Mouse (Mus musculus) cerebellum, adult 8-10 months (tissue): ENCODE measurements around the gene Smyd4.
A peak's percentile ranks its signal among the peaks of the same experiment; 100 is the strongest.

Source experiments
- DNase-seq: peaks from one replicate; pipeline ENCODE4 v3.0.0; 2022

The Smyd4 gene

DNA sequence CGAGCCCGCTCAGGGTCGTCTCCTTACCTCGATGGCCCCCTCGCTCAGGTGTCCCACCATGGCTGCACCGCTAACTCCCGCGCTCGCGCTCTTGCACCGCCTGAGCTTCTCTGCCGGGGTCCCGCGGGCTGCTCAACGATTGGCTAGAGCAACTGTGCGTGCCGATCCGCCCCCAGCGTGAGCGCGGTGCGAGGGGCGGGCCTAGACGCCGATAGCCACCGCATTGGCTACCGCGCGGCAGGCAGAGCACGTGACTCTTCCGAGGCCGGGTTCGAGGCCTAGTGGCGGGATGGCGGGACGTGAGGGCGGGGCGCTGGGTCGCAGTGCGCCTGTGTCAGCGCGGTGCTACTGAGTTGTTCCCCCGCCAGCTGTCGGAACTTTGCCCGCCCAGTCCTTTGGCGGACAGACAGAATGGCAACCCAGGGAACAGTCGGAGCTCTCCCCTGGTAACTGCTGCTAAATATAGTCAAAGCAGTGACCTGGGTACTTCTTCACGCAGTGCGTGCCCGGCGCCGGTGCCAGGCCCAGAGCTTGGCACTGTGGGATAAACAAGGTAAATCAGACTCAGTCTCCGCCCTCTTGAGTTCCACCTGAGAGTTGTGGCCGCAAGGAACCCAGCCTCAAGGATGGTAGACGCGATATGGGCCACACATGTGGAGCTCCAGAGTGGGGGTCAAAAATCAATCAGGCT lies at the start of gene Smyd4, which contains the start of gene Rpa1:
TSS of gene Smyd4 (plus strand) at position 235 of the 691 bp plus-strand sequence.
TSS of gene Rpa1 (minus strand) at position 126 of the 691 bp plus-strand sequence.
- peak; percentile 94 for DNase-seq

DNA sequence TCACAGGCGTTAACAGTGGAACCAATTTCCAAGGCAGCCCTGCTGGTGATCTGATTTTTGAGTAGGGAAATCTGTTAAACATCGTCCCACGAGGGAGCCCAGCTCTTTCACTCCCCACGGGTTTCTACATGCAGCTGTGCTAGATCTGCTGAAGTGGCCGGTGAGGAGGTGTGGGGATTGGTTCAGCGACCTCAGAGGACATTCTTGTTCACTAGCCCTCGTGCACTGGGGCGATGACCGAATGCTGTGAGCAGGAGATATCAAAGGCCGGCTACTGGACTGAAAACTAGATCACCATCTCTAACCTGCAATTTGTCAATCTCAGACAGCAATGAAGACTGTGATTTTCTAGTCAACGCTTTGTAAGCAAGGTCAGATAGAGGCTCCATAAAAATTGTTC lies 49.7 kb upstream of the Smyd4 start:
- no peak for DNase-seq

GRCm38 (mm10) chr11:75299786-75300185 lies 48.4 kb upstream of the Smyd4 start:
- no peak for DNase-seq

- DNase-seq, result no peak
Measured at GRCm38 (mm10) chr11:75300954-75301353, 47.3 kb upstream of the Smyd4 start.

DNA sequence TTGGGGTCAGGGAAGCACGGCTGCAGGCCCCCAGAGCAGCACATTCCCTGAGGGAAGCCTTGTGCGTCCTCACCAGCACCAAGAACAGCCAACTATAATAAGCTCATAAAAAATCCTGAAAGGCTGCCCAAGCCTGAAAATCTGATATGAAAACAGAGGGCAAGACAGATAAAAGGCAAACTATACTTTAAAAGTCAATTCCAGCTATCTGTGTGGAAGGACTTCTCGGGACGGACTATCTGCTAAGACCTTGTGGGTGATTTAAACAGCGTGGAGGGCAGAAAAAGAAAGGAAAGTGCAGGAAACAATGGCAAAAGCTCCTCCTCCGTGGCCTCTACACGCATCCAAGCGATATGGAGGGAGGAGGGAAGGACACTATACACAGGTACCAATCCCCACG lies 43.4 kb upstream of the Smyd4 start:
- no peak for DNase-seq

DNA sequence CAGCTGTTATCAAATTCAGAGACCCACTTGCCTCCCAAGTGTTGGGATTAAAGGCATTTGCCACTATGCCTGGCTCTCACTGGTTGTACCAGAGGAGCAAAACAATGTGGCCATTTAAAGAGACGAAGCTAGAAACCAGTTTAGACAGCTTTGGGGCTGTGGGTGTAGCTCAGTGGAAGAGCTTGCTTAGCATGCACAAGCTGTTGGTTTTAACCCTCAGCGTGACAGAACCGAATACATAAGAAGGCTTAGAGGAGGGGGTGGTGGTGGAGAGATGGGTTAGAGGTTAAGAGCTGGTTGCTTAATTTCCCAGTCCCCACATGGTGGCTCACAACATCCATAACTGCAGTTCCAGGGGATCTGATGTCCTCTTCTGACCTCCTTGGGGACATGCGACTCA lies 39.6 kb upstream of the Smyd4 start:
- no peak for DNase-seq

- DNase-seq, result no peak
Measured at GRCm38 (mm10) chr11:75310813-75311212, 37.4 kb upstream of the Smyd4 start.

DNA sequence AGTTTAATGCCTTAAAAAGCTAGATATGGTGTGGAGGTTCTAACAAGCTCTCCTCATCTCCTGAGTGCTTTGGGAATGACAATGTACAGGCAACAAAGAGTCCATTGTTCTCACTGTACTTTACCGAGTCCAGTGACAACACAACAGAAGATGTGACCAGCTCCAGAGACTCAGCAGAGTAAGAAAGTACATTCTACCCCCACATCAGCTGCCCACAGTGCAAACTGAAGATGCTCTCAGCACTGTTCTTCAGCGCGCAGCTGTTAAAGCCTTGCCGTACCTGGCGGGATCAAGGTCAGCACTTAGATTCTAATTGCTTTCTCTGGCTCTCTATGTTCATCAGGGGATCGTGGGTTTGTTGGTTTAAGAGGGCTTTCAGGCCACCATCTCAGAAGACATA lies 36.5 kb upstream of the Smyd4 start:
- DNase-seq, result no peak

- DNase-seq, result no peak
Measured at GRCm38 (mm10) chr11:75313834-75314233, 34.4 kb upstream of the Smyd4 start.

DNA sequence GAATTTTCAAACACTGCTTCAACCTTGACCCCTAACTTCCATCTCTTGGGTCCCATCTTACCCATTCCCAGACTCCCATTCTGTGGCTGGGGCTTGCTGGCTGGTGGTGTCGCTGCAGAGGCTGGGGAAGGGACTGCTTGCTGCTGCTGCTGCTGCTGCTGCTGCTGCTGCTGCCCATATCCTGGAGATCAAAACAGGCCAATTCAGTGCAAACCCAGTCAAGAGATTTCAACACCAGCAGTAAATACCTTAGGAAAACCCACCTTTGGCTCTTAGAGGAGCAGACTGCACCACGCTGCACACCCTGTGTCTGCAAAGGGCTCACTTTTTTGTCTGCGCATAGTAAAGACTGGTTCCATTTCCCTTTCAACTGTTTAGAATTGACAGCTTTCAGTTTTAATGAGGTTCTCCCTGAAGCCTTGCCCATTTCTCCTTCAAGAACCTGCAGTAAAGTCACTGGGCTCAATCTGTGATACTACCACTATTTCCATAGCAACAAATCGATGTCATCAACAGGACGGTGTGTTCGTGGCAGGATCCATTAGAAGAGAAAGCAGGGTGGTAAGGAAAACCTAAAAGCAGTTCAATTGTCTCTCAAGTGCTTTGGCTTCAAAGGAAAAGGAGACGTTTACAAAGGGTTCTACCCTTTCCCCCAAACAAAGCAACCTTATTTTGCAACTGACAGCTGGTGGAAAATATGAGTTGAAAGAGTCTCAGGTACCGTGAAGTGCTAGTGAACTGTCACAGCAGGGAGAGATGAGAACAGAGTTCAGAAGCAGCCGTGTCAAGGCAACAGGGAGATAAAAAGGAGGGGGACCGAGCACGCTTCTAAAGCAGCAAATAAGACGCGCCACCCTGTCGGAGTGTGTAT lies 29.6 kb upstream of the Smyd4 start:
- no peak for DNase-seq

DNA sequence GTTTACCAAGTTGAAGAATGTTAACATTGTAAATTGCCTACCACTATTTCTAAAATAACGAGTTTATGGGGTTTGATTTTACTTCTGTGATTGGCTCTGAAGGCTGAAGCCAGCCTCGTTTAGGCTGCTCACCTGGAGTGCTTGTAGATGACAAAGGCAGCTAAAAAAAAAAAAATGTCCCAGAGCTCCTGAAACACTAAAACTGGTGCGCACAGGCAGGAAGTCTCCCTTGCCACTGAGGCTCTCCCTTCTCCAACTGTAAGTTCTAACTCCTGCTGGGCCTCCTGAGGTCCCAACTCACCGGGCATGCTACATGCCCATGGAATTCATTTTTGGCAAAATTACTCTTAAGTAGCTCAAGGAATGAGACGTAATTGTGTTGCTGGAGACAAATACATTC lies 29.0 kb upstream of the Smyd4 start:
- DNase-seq, result no peak

DNA sequence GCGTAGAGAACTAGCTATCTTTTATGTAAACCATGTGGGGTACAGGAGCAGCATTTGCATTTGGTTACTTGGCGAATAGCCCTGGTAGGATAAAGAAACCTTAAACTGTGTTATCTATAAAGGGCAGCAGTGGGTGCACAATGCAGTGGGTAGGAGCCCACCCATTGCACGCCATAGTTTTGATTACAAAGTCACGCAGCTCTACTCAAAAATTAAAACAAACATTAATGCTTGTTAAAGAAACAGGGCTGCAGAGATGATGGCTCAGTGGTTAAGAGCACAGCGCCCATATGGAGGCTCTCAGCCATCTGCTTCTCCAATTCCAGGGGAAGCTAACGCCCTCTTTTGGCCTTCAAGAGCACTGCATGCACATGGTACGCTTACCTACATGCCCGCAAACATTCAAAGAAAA lies 24.9 kb upstream of the Smyd4 start:
- DNase-seq, result no peak

GRCm38 (mm10) chr11:75324433-75324832 lies 23.8 kb upstream of the Smyd4 start:
- DNase-seq, result no peak

GRCm38 (mm10) chr11:75325116-75325968 lies 22.9 kb upstream of the Smyd4 start:
- no peak for DNase-seq

DNA sequence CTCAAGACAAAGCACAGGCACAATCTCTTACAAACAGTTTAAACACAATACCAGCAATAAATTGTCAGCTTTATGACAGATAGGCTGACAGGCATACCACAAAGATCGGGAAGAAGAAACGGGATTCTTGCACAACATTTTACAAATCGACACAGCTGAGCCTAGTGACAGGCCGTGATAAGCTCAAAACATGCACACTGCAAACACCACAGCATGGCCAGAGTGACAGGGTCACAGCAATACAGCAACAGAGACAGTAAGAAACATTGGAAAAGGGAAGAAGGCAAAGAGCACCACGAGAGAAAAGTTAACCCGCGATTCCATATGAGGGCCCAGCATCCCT lies 22.3 kb upstream of the Smyd4 start:
- DNase-seq, result no peak

DNA sequence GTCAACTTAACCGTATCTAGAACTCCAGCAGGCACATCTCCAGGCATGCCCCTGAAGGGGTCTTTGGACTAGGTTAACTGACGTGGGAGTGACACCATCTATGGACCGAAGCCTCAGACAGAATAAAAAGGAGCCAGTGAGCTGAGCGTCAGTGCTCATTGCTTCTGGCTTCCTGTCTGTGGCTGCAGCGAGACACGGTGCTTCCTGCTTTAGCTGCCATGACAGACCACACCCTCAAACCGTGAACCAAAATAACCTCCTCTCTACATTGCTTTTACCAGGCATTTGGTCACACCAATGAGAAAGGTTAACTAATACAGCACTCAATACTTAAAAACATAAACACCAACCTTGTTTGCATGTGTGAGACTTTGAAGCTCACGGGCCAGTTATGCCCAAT lies 11.6 kb upstream of the Smyd4 start:
- DNase-seq, result no peak

GRCm38 (mm10) chr11:75337246-75337645 lies 11.0 kb upstream of the Smyd4 start:
- no peak for DNase-seq

DNA sequence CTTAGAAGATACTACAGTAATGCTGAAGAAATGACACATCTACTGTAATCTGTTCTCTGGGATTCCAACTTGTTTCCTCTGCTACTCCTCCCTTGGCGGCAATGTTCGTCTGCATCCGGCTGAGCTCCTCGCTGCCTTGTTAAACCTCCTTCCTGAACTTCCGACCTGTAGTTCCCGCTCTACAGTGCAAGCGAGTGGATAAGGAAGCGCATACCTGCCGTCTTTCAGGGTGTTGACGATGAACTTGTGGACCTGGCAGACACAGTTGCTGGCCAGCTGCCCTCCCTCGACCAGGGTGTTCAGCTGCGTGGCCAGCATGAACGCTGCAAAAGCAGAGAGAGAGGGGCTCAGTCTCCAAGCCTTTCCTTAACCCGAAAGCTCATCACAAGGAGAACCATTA lies 8.2 kb upstream of the Smyd4 start:
- no peak for DNase-seq

DNA sequence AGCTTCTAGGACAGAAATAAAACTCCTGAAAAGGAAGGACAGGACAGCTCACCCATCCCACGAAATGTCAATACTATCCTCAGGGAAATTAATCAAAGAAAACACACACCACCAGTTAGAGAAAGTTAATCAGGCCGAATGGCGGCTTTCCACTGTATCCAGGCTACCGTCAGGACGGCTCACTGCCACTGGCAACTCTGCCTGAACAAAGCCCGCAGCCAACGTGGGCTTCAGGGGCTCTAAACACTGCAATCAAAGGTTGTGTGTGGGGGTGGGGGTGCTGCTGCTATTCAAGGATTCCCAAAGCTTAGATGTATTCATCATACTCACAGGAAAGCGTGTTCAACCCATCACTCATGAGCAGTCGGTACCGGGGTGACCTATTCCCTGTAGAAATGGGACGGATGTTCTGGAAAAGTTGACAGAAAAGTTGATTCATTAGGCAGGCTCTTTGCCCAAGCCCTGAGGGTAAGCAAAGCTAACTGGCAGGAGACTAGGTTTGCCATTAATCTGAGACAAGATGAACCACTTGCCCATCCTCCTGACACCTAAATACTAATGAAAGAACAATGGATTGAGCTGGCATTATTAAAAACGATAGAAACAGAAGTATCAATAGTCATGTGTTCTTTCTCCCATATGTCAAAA lies 7.4 kb upstream of the Smyd4 start:
- DNase-seq, result no peak

DNA sequence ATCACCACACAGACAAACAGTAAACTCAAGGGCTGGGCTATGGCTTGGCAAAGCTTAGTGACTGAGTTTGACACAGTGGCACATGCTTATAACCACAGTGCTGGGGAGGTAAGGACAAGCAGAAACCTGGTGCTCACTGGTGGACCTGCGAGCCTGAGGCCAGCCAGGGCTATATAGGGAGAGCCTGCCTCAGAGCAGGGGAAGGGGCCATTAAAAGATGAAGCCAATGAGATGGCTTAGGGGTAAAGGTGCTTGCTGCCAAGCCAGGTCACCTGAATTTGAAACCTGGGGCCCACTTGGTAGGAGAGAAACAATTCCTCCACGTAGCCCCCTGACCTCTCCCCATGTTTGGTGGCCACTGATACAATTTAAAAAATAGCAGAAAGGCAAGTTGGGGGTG lies 5.1 kb upstream of the Smyd4 start:
- DNase-seq, result no peak

GRCm38 (mm10) chr11:75344163-75344562 lies 4.1 kb upstream of the Smyd4 start:
- DNase-seq, result no peak

DNA sequence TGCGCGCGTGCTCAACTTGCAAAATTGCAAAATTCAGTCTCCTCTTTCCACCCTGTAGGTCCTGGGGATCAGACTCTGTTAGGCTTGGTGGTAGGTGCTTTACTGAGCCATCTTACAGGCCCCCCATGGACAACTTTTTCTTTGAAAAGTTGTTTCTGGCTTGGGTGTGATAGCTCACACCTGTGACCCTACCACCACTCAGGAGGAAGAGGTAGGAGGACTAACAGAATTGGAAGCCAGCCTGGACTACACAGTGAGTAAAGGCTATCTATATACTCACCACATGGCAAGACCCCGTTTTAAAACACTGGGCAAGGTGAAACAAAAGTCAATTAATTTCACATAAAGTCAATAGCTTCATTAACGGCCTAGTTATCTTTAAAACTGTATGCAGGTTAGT lies 3.5 kb upstream of the Smyd4 start:
- no peak for DNase-seq
